Mouse (Mus musculus) liver, embryonic 15.5 days (tissue): Measurements from ENCODE around the gene Stpg2. TPM values are rescaled to one million over a fixed set of nuclear protein-coding genes. Genes with fewer than 3 reads are reported as not detected.

Experiments
- ATAC-seq: fragments of 200-750 bp; cut with Nextera tagmentation; 2 replicates; pipeline ENCODE4 v1.8.0; 2017; ENCODE audit warnings: moderate number of reproducible peaks, mild to moderate bottlenecking, moderate library complexity; ENCODE audit not compliant: insufficient read depth
- H3K27ac ChIP-seq: fragments of 300-500 bp; sonication (generic); replicated peaks from 2 replicates; pipeline ENCODE4 v1.5.1; 2015; ENCODE audit warnings: mild to moderate bottlenecking, inconsistent platforms
- H3K27me3 ChIP-seq: fragments of 300-500 bp; sonication (generic); 2 replicates; pipeline ENCODE4 v1.6.1; 2015; ENCODE audit warnings: mild to moderate bottlenecking, inconsistent platforms
- H3K36me3 ChIP-seq: fragments of 300-500 bp; sonication (generic); replicated peaks from 2 replicates; pipeline ENCODE4 v1.6.1; 2015; ENCODE audit warnings: moderate library complexity, mild to moderate bottlenecking, inconsistent platforms
- H3K4me1 ChIP-seq: fragments of 300-500 bp; sonication (generic); replicated peaks from 2 replicates; pipeline ENCODE4 v1.6.1; 2015; ENCODE audit warnings: inconsistent platforms
- H3K4me2 ChIP-seq: fragments of 300-500 bp; sonication (generic); 2 replicates; pipeline ENCODE4 v1.6.1; 2015; ENCODE audit warnings: moderate library complexity, mild to moderate bottlenecking, inconsistent platforms
- H3K4me3 ChIP-seq: fragments of 300-500 bp; sonication (generic); replicated peaks from 2 replicates; pipeline ENCODE4 v1.5.1; 2015; ENCODE audit warnings: mild to moderate bottlenecking, inconsistent platforms
- H3K9ac ChIP-seq: fragments of 300-500 bp; sonication (generic); 2 replicates; pipeline ENCODE4 v1.6.1; 2015; ENCODE audit warnings: moderate library complexity, mild to moderate bottlenecking, inconsistent platforms
- H3K9me3 ChIP-seq: fragments of 300-500 bp; sonication (generic); replicated peaks from 2 replicates; pipeline ENCODE4 v1.6.1; 2016; ENCODE audit warnings: inconsistent platforms
- WGBS: fragments of 180-500 bp; shearing (Covaris S2); methylation state at CpG from one replicate; pipeline ENCODE4 v1.1.7; 2015; ENCODE audit warnings: mixed read lengths; ENCODE audit not compliant: insufficient replicate concordance; 5-methylcytosine and 5-hydroxymethylcytosine counted together
- polyA plus RNA-seq: library from polyadenylated mRNA; unstranded; fragments of >200 nt; fragmentation: Nextera tagmentation; extraction: Ambion mirVana; gene quantifications from 2 replicates; pipeline ENCODE4 v1.2.1, GENCODE M21; 2015

Gene Stpg2
- polyA plus RNA-seq = not detected in 2 replicates

DNA sequence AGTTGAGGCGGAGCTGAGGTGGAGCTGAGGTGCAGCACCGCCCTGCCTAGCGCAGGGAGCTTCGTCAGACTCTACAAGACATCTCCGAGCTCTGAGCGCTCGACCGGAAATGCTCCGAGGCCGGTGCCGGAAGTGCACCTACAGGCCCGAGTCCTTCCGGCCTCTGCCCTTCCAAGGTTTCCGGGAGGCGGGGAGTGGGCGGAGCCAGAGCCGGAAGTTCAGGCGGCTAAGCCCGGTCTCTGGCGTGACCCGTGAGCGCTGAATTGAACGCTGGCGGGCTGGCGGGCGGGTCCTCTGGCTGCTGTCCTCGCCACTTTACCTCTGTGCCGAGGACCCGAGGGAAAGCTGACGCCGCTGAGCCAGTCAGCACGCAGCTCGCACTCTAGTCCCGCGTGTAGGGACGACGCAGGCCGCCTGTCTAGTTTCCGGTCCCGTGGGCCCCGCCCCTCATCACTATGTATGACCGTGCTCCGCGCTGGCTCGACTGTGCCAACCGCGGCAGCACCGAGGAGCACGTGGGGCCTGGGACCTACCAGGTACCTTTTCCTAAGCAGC is at the start of gene Stpg2:
Gene Stpg2 (plus strand): TSS at position 251 of the 555 bp plus-strand sequence.
- Histone ChIP-seq H3K4me1 (peaks cover 10% of the 10 kb centered on the region), H3K27ac (0 out of 2 replicates have a peak within 1 kb of the TSS, but pooled peaks have one; percentile 53), H3K9me3 (no peaks in the 10 kb centered on the region), H3K4me2 (peak within 1 kb of the TSS; percentile 79), H3K9ac (no peak within 1 kb of the TSS), H3K4me3 (peak within 1 kb of the TSS; percentile 61), H3K36me3 (no peaks in the 10 kb centered on the region), H3K27me3 (peaks cover 5% of the 10 kb centered on the region; the same call in 1 of the 2 replicates)
- 2% methylated on average over 49 of the region's 49 CpGs for WGBS
- ATAC-seq = peak; percentile 90

DNA sequence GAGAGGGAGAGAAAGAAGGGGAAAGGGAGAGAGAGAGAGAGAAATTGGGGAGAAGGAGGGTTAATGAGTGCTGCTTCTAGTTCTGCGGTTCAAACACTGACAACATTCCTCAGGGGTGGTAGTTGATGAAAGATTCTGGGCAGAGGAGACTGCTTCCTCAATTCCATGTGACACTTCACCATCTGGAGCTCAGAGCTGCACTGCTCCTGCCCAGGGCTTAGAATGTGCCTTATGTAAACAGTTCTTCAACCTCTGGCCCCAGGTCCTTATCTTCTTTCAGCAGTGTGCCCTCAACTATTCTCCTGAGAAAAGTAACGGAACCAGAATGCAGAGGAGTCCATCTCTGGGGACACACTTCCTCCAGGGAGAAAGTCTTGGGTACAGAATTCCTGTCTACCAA is 43.3 kb upstream of the Stpg2 start:
- no peak overlapping the region for H3K4me2 ChIP-seq
- no peak overlapping the region for H3K27ac ChIP-seq

GRCm38 (mm10) chr3:139162658-139163057 is 42.8 kb upstream of the Stpg2 start:
- Histone ChIP-seq H3K4me2 (no peak overlapping the region), H3K27me3 (no peaks in the 10 kb centered on the region), H3K9ac (no peak overlapping the region), H3K9me3 (no peaks in the 10 kb centered on the region), H3K4me3 (no peak overlapping the region), H3K27ac (no peak overlapping the region), H3K4me1 (no peaks in the 10 kb centered on the region), H3K36me3 (no peaks in the 10 kb centered on the region)
- 46% methylated on average over 4 of the region's 4 CpGs for WGBS
- ATAC-seq = no peak

More for the DNA sequence above, 43.3 kb upstream of the Stpg2 start:
- Histone ChIP-seq H3K9ac (no peak overlapping the region), H3K9me3 (no peaks in the 10 kb centered on the region), H3K27me3 (no peaks in the 10 kb centered on the region), H3K4me3 (no peak overlapping the region), H3K36me3 (no peaks in the 10 kb centered on the region), H3K4me1 (no peaks in the 10 kb centered on the region)
- ATAC-seq = no peak
- 17% methylated on average over 2 of the region's 2 CpGs for WGBS

- Histone ChIP-seq H3K36me3 (no peaks in the 10 kb centered on the region), H3K27ac (no peak overlapping the region), H3K27me3 (no peaks in the 10 kb centered on the region), H3K9me3 (no peaks in the 10 kb centered on the region), H3K4me2 (no peak overlapping the region), H3K9ac (no peak overlapping the region), H3K4me1 (no peaks in the 10 kb centered on the region), H3K4me3 (no peak overlapping the region)
- no peak for ATAC-seq
- 46% methylated on average over 4 of the region's 4 CpGs for WGBS
These were observed 36.8 kb upstream of the Stpg2 start for GRCm38 (mm10) chr3:139168510-139169269.

GRCm38 (mm10) chr3:139169740-139170139 is 35.8 kb upstream of the Stpg2 start:
- Histone ChIP-seq H3K27ac (no peak overlapping the region), H3K9ac (no peak overlapping the region), H3K36me3 (no peaks in the 10 kb centered on the region), H3K27me3 (no peaks in the 10 kb centered on the region), H3K4me2 (no peak overlapping the region), H3K9me3 (no peaks in the 10 kb centered on the region), H3K4me3 (no peak overlapping the region), H3K4me1 (no peaks in the 10 kb centered on the region)
- 27% methylated on average over 1 of the region's 1 CpGs for WGBS
- no peak for ATAC-seq

- Histone ChIP-seq H3K9me3 (no peaks in the 10 kb centered on the region), H3K9ac (no peak overlapping the region), H3K27ac (no peak overlapping the region), H3K4me1 (no peaks in the 10 kb centered on the region), H3K4me3 (no peak overlapping the region), H3K36me3 (no peaks in the 10 kb centered on the region), H3K27me3 (no peaks in the 10 kb centered on the region), H3K4me2 (no peak overlapping the region)
- no peak for ATAC-seq
- 44% methylated on average over 1 of the region's 1 CpGs for WGBS
These were observed 28.6 kb upstream of the Stpg2 start for GRCm38 (mm10) chr3:139176936-139177335.

GRCm38 (mm10) chr3:139191541-139191940 is 14.0 kb upstream of the Stpg2 start:
- whole genome bisulfite sequencing = 32% methylated on average over 1 of the region's 1 CpGs
- Histone ChIP-seq H3K27me3 (no peaks in the 10 kb centered on the region), H3K27ac (no peak overlapping the region), H3K4me1 (no peaks in the 10 kb centered on the region), H3K36me3 (no peaks in the 10 kb centered on the region), H3K9ac (no peak overlapping the region), H3K4me2 (no peak overlapping the region), H3K4me3 (no peak overlapping the region), H3K9me3 (no peaks in the 10 kb centered on the region)
- ATAC-seq = no peak

DNA sequence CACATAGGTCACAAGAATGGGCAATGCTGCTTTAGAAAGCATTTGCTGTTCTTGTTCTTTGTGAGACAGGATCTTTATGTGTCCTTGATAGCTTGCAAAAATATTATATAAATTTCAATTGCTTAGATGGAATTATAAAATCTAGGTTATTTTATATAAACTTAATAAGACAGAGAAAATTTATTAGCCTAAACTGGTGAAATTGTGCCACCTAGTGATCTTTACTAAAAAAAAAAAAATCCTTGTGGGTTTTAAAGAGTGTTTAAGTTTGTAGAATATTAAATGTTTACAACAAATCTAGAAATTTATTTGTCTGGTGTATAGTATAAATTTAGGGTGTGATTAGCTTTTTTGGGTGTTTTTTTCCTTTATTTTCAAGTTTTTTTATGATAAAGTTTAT is 11.6 kb upstream of the Stpg2 start:
- H3K9ac ChIP-seq = no peak overlapping the region
- H3K9me3 ChIP-seq = no peaks in the 10 kb centered on the region
- no peak for ATAC-seq
- H3K4me1 ChIP-seq = no peaks in the 10 kb centered on the region
- H3K27ac ChIP-seq = no peak overlapping the region
- no peaks in the 10 kb centered on the region for H3K27me3 ChIP-seq
- no peak overlapping the region for H3K4me3 ChIP-seq
- no peak overlapping the region for H3K4me2 ChIP-seq
- no peaks in the 10 kb centered on the region for H3K36me3 ChIP-seq

DNA sequence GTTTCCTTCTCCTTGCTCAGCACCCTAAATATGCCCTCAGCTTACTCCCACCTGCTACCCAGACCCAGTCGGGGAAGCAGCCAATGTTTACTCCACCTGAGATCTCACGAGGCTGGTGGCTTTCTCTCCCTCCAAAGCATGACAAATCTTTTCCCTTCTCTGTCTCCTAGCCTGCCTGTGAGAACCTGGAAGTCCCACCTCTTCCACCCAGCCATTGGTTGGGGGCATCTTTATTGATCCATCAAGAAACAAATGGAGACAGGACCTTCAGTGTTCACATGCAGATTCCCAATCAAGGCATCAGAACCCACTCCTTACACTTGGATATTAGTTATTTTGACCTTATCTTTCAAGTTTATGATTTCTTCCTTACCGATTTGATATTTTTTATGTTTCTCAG is 7.1 kb upstream of the Stpg2 start:
- Histone ChIP-seq H3K4me1 (no peaks in the 10 kb centered on the region), H3K9me3 (no peaks in the 10 kb centered on the region), H3K9ac (no peak overlapping the region), H3K27ac (no peak overlapping the region), H3K36me3 (no peaks in the 10 kb centered on the region), H3K4me2 (no peak overlapping the region), H3K27me3 (peaks cover 3% of the 10 kb centered on the region; the same call in 1 of the 2 replicates), H3K4me3 (no peak overlapping the region)
- 38% methylated on average over 3 of the region's 3 CpGs for WGBS
- ATAC-seq = no peak

GRCm38 (mm10) chr3:139200324-139200723 is 5.2 kb upstream of the Stpg2 start:
- H3K27ac ChIP-seq = no peak overlapping the region
- H3K4me2 ChIP-seq = no peak overlapping the region
- peaks cover 4% of the 10 kb centered on the region; the same call in 1 of the 2 replicates for H3K4me1 ChIP-seq
- H3K27me3 ChIP-seq = peaks cover 5% of the 10 kb centered on the region; the same call in 1 of the 2 replicates
- H3K4me3 ChIP-seq = no peak overlapping the region
- no peaks in the 10 kb centered on the region for H3K36me3 ChIP-seq
- 58% methylated on average over 3 of the region's 3 CpGs for WGBS
- H3K9me3 ChIP-seq = no peaks in the 10 kb centered on the region
- ATAC-seq = no peak
- no peak overlapping the region for H3K9ac ChIP-seq

GRCm38 (mm10) chr3:139216945-139217344 is 11.5 kb downstream of the Stpg2 start:
- Histone ChIP-seq H3K36me3 (no peaks in the 10 kb centered on the region), H3K9ac (no peak overlapping the region), H3K4me3 (no peak overlapping the region), H3K27me3 (no peaks in the 10 kb centered on the region), H3K4me1 (no peaks in the 10 kb centered on the region), H3K27ac (no peak overlapping the region), H3K4me2 (no peak overlapping the region), H3K9me3 (no peaks in the 10 kb centered on the region)
- no peak for ATAC-seq
- 54% methylated on average over 9 of the region's 9 CpGs for WGBS
